Mouse (Mus musculus): ENCODE measurements around the gene Syn3. TPM values are rescaled to one million over a fixed set of nuclear protein-coding genes. Genes with fewer than 3 reads are reported as not detected.

The Syn3 gene
- total RNA-seq, 1 experiment, result 1.5 TPM

GRCm38 (mm10) chr10:86182183-86182805 is 316.4 kb downstream of the Syn3 start:
- H3K4me1 ChIP-seq (ENCODE audit: control insufficient read depth in 2 of 2, insufficient read depth in 2 of 2, low read length in 2 of 2, poor library complexity in 1 of 2), result no peaks in the 10 kb centered on the region
- no peak for TF ChIP-seq CHD2 (IDR thresholded peaks at IDR 0.05; ENCODE audit: low read depth, low read length)
- peak; percentile 25; the same call in 1 of the 2 replicates for TF ChIP-seq ZC3H11A (IDR thresholded peaks at IDR 0.05; ENCODE audit: borderline replicate concordance, low read depth, low read length)
- TF ChIP-seq HCFC1 (IDR thresholded peaks at IDR 0.05; ENCODE audit: borderline replicate concordance, insufficient read depth, low read length), result no peak
- no peak for TF ChIP-seq ZNF384 (IDR thresholded peaks at IDR 0.05; ENCODE audit: low read depth, low read length)
- TF ChIP-seq MAFK (IDR thresholded peaks at IDR 0.05; ENCODE audit: insufficient read depth, low read depth, low read length), result no peak
- H3K4me3 ChIP-seq (ENCODE audit: insufficient read depth in 1 of 2, low read depth in 1 of 2, low read length in 2 of 2, poor library complexity in 1 of 2, severe bottlenecking in 1 of 2), result no peak overlapping the region
- peak; percentile 28 for DNase-seq (ENCODE audit: low read depth, low spot score)
- no peak overlapping the region for H3K27ac ChIP-seq (ENCODE audit: insufficient read depth, low read depth, low read length, poor library complexity, severe bottlenecking)
- no peak overlapping the region for H3K9ac ChIP-seq (ENCODE audit: insufficient read depth, low read depth, low read length, poor library complexity, severe bottlenecking)
- no peaks in the 10 kb centered on the region for H3K36me3 ChIP-seq (ENCODE audit: control insufficient read depth, insufficient read depth, low read length, poor library complexity, severe bottlenecking)
- H3K9me3 ChIP-seq (ENCODE audit: control insufficient read depth, insufficient read depth, low read depth, low read length), result no peaks in the 10 kb centered on the region
- in situ Hi-C loops (cut with MboI; ENCODE audit: low sequenced_read_pairs in 2 of 2, unreplicated experiment in 2 of 2), result no loop called here

- Histone ChIP-seq H3K9me3 (ENCODE audit: control insufficient read depth, insufficient read depth, low read depth, low read length) (no peaks in the 10 kb centered on the region), H3K27ac (ENCODE audit: insufficient read depth, low read depth, low read length, poor library complexity, severe bottlenecking) (no peak overlapping the region), H3K9ac (ENCODE audit: insufficient read depth, low read depth, low read length, poor library complexity, severe bottlenecking) (no peak overlapping the region), H3K36me3 (ENCODE audit: control insufficient read depth, insufficient read depth, low read length, poor library complexity, severe bottlenecking) (no peaks in the 10 kb centered on the region), H3K4me3 (ENCODE audit: insufficient read depth in 1 of 2, low read depth in 1 of 2, low read length in 2 of 2, poor library complexity in 1 of 2, severe bottlenecking in 1 of 2) (no peak overlapping the region), H3K4me1 (ENCODE audit: control insufficient read depth in 2 of 2, insufficient read depth in 2 of 2, low read length in 2 of 2, poor library complexity in 1 of 2) (no peaks in the 10 kb centered on the region)
- in situ Hi-C loops (cut with MboI; ENCODE audit: low sequenced_read_pairs in 2 of 2, unreplicated experiment in 2 of 2), result no loop called here
- no peak for TF ChIP-seq ZC3H11A (IDR thresholded peaks at IDR 0.05; ENCODE audit: borderline replicate concordance, low read depth, low read length)
- no peak for TF ChIP-seq MAFK (IDR thresholded peaks at IDR 0.05; ENCODE audit: insufficient read depth, low read depth, low read length)
- TF ChIP-seq ZNF384 (IDR thresholded peaks at IDR 0.05; ENCODE audit: low read depth, low read length), result no peak
- no peak for TF ChIP-seq CHD2 (IDR thresholded peaks at IDR 0.05; ENCODE audit: low read depth, low read length)
- no peak for TF ChIP-seq HCFC1 (IDR thresholded peaks at IDR 0.05; ENCODE audit: borderline replicate concordance, insufficient read depth, low read length)
- DNase-seq (ENCODE audit: low read depth, low spot score), result no peak
Measured at GRCm38 (mm10) chr10:86176411-86176810, 322.3 kb downstream of the Syn3 start.

- Histone ChIP-seq H3K9ac (ENCODE audit: insufficient read depth, low read depth, low read length, poor library complexity, severe bottlenecking) (no peak overlapping the region), H3K27ac (ENCODE audit: insufficient read depth, low read depth, low read length, poor library complexity, severe bottlenecking) (no peak overlapping the region), H3K4me1 (ENCODE audit: control insufficient read depth in 2 of 2, insufficient read depth in 2 of 2, low read length in 2 of 2, poor library complexity in 1 of 2) (no peaks in the 10 kb centered on the region), H3K4me3 (ENCODE audit: insufficient read depth in 1 of 2, low read depth in 1 of 2, low read length in 2 of 2, poor library complexity in 1 of 2, severe bottlenecking in 1 of 2) (no peak overlapping the region), H3K36me3 (ENCODE audit: control insufficient read depth, insufficient read depth, low read length, poor library complexity, severe bottlenecking) (no peaks in the 10 kb centered on the region), H3K9me3 (ENCODE audit: control insufficient read depth, insufficient read depth, low read depth, low read length) (no peaks in the 10 kb centered on the region)
- DNase-seq (ENCODE audit: low read depth, low spot score), result no peak
- no peak for TF ChIP-seq ZNF384 (IDR thresholded peaks at IDR 0.05; ENCODE audit: low read depth, low read length)
- in situ Hi-C loops (cut with MboI; ENCODE audit: low sequenced_read_pairs in 2 of 2, unreplicated experiment in 2 of 2), result no loop called here
Measured at GRCm38 (mm10) chr10:86174017-86174416, 324.7 kb downstream of the Syn3 start.

GRCm38 (mm10) chr10:86173284-86173683 is 325.4 kb downstream of the Syn3 start:
- Histone ChIP-seq H3K9ac (ENCODE audit: insufficient read depth, low read depth, low read length, poor library complexity, severe bottlenecking) (no peak overlapping the region), H3K4me3 (ENCODE audit: insufficient read depth in 1 of 2, low read depth in 1 of 2, low read length in 2 of 2, poor library complexity in 1 of 2, severe bottlenecking in 1 of 2) (no peak overlapping the region), H3K9me3 (ENCODE audit: control insufficient read depth, insufficient read depth, low read depth, low read length) (no peaks in the 10 kb centered on the region), H3K27ac (ENCODE audit: insufficient read depth, low read depth, low read length, poor library complexity, severe bottlenecking) (no peak overlapping the region), H3K36me3 (ENCODE audit: control insufficient read depth, insufficient read depth, low read length, poor library complexity, severe bottlenecking) (no peaks in the 10 kb centered on the region), H3K4me1 (ENCODE audit: control insufficient read depth in 2 of 2, insufficient read depth in 2 of 2, low read length in 2 of 2, poor library complexity in 1 of 2) (no peaks in the 10 kb centered on the region)
- in situ Hi-C loops (cut with MboI; ENCODE audit: low sequenced_read_pairs in 2 of 2, unreplicated experiment in 2 of 2), result no loop called here
- DNase-seq (ENCODE audit: low read depth, low spot score), result no peak
- TF ChIP-seq ZC3H11A (IDR thresholded peaks at IDR 0.05; ENCODE audit: borderline replicate concordance, low read depth, low read length) (no peak), MAFK (IDR thresholded peaks at IDR 0.05; ENCODE audit: insufficient read depth, low read depth, low read length) (no peak), HCFC1 (IDR thresholded peaks at IDR 0.05; ENCODE audit: borderline replicate concordance, insufficient read depth, low read length) (no peak), ZNF384 (IDR thresholded peaks at IDR 0.05; ENCODE audit: low read depth, low read length) (no peak), CHD2 (IDR thresholded peaks at IDR 0.05; ENCODE audit: low read depth, low read length) (no peak)

GRCm38 (mm10) chr10:86171246-86171645 is 327.4 kb downstream of the Syn3 start:
- Histone ChIP-seq H3K9ac (ENCODE audit: insufficient read depth, low read depth, low read length, poor library complexity, severe bottlenecking) (no peak overlapping the region), H3K4me3 (ENCODE audit: insufficient read depth in 1 of 2, low read depth in 1 of 2, low read length in 2 of 2, poor library complexity in 1 of 2, severe bottlenecking in 1 of 2) (no peak overlapping the region), H3K27ac (ENCODE audit: insufficient read depth, low read depth, low read length, poor library complexity, severe bottlenecking) (no peak overlapping the region), H3K36me3 (ENCODE audit: control insufficient read depth, insufficient read depth, low read length, poor library complexity, severe bottlenecking) (no peaks in the 10 kb centered on the region), H3K9me3 (ENCODE audit: control insufficient read depth, insufficient read depth, low read depth, low read length) (no peaks in the 10 kb centered on the region), H3K4me1 (ENCODE audit: control insufficient read depth in 2 of 2, insufficient read depth in 2 of 2, low read length in 2 of 2, poor library complexity in 1 of 2) (no peaks in the 10 kb centered on the region)
- in situ Hi-C loops (cut with MboI; ENCODE audit: low sequenced_read_pairs in 2 of 2, unreplicated experiment in 2 of 2), result no loop called here
- no peak for DNase-seq (ENCODE audit: low read depth, low spot score)
- TF ChIP-seq CHD2 (IDR thresholded peaks at IDR 0.05; ENCODE audit: low read depth, low read length), result no peak
- no peak for TF ChIP-seq HCFC1 (IDR thresholded peaks at IDR 0.05; ENCODE audit: borderline replicate concordance, insufficient read depth, low read length)
- TF ChIP-seq ZNF384 (IDR thresholded peaks at IDR 0.05; ENCODE audit: low read depth, low read length), result no peak
- TF ChIP-seq ZC3H11A (IDR thresholded peaks at IDR 0.05; ENCODE audit: borderline replicate concordance, low read depth, low read length), result no peak
- no peak for TF ChIP-seq MAFK (IDR thresholded peaks at IDR 0.05; ENCODE audit: insufficient read depth, low read depth, low read length)
